Mouse (Mus musculus) ovary, postnatal 14 days (tissue): Measurements from ENCODE around the gene Scd2.
"Not testable (repeated sequence)": the region's sequence is repeated elsewhere in the genome, so short reads cannot be mapped to it uniquely, and the experiment has no call there.

Source experiments
- DNase-seq: peaks from one replicate; pipeline ENCODE4 v3.0.0; 2022; ENCODE audit warnings: low spot score

Scd2 gene

GRCm38 (mm10) chr19:44297068-44297760 lies 3.7 kb downstream of the Scd2 start:
- DNase-seq: no peak

GRCm38 (mm10) chr19:44297862-44298261 lies 4.4 kb downstream of the Scd2 start:
- no peak for DNase-seq

GRCm38 (mm10) chr19:44299078-44299477 lies 5.6 kb downstream of the Scd2 start:
- no peak for DNase-seq

GRCm38 (mm10) chr19:44299902-44300301 lies 6.4 kb downstream of the Scd2 start:
- DNase-seq: no peak

- no peak for DNase-seq
These were observed 7.0 kb downstream of the Scd2 start for GRCm38 (mm10) chr19:44300520-44300919.

- DNase-seq: no peak
These were observed 7.7 kb downstream of the Scd2 start for GRCm38 (mm10) chr19:44301176-44301575.

GRCm38 (mm10) chr19:44301671-44302305 lies 8.3 kb downstream of the Scd2 start:
- DNase-seq: no peak

GRCm38 (mm10) chr19:44302901-44303300 lies 9.4 kb downstream of the Scd2 start:
- no peak for DNase-seq

GRCm38 (mm10) chr19:44303502-44303901 lies 10.0 kb downstream of the Scd2 start:
- no peak for DNase-seq

- DNase-seq: no peak
These were observed 10.9 kb downstream of the Scd2 start for GRCm38 (mm10) chr19:44304419-44304818.

- no peak for DNase-seq
These were observed 11.5 kb downstream of the Scd2 start for GRCm38 (mm10) chr19:44304851-44305510.

- DNase-seq: no peak
These were observed 12.2 kb downstream of the Scd2 start for GRCm38 (mm10) chr19:44305701-44306100.

GRCm38 (mm10) chr19:44306171-44306570 lies 12.7 kb downstream of the Scd2 start:
- DNase-seq: no peak

- no peak for DNase-seq
These were observed 13.8 kb downstream of the Scd2 start for GRCm38 (mm10) chr19:44307101-44307914.

GRCm38 (mm10) chr19:44307915-44308470 lies 14.5 kb downstream of the Scd2 start:
- no peak for DNase-seq

- DNase-seq: no peak
These were observed 15.3 kb downstream of the Scd2 start for GRCm38 (mm10) chr19:44308611-44309246.

- no peak for DNase-seq
These were observed 16.1 kb downstream of the Scd2 start for GRCm38 (mm10) chr19:44309351-44310154.

- not testable (repeated sequence) for DNase-seq
These were observed 16.7 kb downstream of the Scd2 start for GRCm38 (mm10) chr19:44310155-44310575.

- no peak for DNase-seq
These were observed 17.3 kb downstream of the Scd2 start for GRCm38 (mm10) chr19:44310814-44311213.

GRCm38 (mm10) chr19:44311306-44312006 lies 18.0 kb downstream of the Scd2 start:
- DNase-seq: no peak
